Mouse (Mus musculus): ENCODE measurements around the gene Hoxa11.

DNA sequence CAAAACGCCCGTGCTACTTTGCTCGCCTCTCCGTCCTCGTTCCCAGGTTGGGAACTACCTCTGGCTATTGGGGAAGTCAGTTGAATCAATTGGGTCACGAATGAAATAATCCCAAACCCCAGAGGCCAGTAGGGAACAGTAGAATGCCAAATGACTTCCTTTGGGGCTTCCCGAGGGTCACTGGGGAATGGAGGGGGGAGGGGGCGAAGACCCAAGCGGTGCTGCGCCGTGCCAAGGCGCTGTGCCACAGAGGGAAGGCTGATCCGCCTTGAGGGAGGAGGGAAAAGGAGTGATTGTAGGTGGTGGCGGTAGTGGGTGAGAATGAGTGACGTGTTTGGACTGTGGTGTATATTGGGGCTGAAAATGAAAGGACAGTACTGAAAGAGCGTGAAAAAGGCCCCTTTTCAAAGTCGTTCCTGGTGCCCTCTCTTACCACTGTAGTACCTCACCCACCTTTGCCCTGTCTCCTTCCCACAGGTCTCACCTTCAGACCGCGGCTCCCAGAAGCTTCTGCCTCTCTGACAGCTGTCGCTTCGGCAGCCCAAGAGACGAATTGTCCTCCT, 33.0 kb downstream of the Hoxa11 start:
- TF ChIP-seq EP300 (IDR thresholded peaks at IDR 0.05): no peak
- 0 out of 2 replicates have a peak, but pooled peaks have one; percentile 9 for TF ChIP-seq CTCF (IDR thresholded peaks at IDR 0.05)
